Mouse (Mus musculus): ENCODE measurements at regions not wholly inside any gene's neighbourhood (a gene's known extent, or its start where the extent isn't known, plus 50 kb on each side); places are given as distances from the start of the nearest gene placed in this dataset.

DNA sequence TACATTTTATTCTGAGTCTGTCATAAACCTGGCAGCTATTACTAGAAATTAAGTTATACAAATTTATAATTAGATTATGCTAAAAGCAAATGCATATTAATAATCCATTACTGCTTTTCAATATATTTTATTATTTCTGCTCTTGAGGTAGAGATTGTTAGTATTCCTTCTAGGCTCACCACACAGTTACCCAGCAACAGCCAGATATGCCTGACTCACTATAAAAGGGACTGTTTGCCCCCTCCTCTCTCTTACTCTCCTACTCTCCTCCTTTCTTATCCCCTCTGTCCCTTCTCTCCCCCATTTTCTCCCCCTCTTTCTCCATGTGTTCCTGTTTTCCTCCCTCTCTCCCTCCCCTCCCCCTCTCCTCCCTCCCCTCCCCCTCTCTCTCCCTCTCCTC lies 98.7 kb downstream of the 4930505A04Rik start:
- DNase-seq (ENCODE audit: low spot score in 2 of 2), result no peak

DNA sequence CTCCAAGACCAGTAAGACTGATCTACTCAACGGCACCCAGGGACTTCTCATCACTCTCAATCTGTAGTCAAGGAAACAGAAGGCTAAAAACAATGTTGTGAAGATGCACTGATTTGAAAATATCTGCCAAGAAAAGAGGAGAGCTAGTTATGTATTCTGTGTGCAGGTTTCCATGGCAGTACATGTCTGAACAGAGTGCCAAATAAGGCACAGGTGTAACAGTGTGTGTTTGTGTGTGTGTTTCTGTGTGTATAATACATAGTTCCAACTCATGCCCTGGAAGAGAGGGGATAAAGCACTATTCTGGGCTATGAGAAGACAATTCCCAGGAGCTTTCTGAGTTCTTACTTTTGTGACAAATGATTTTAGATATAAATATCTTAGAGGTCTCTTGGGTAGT lies 99.7 kb downstream of the 4930505A04Rik start:
- DNase-seq (ENCODE audit: low spot score in 2 of 2), result no peak

- DNase-seq (ENCODE audit: low spot score in 2 of 2), result no peak
Measured at GRCm38 (mm10) chr11:30369601-30370240, 101.7 kb upstream of the Sptbn1 start.

DNA sequence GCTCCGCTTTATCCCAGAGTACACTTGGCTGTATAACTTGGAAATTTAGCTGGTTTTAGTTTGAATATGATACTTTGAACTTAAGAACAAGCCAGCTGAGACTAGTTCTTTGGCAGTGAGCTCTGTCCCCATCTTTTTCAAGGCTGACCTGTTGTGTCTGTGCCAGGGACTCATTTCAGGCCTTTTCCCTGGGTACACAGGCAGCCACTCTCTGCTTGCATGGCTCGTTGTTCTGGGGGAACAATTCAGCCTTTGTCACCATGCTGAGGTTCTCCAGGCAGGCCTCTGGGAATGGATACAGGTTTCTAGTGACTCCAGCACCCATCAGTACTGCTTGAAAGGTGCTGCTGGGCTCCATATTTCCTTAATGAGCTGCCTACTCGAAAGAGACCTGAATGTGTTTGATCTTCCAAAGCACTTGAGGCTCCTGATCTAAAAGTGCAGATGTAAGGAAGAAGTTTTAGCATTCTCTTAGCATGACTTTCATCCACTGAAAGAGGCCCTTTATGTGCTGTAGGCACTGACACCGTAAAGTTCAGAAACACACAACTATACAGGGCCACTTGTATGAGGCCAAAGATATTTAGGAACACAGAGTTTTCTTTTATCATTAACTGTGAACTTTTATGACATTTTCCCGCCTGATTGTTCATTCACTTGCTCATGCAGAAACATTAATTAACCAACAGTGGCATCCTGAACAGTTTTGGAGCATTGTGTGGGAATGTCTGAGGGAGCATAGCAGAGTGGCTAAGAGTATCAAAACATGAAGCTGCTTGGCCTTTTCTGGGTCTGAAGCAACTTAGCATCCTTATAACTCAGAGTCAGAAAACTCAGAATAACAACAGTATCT lies 99.6 kb upstream of the Sptbn1 start:
- peak; percentile 14 to 16 for DNase-seq (ENCODE audit: low spot score in 2 of 2)

DNA sequence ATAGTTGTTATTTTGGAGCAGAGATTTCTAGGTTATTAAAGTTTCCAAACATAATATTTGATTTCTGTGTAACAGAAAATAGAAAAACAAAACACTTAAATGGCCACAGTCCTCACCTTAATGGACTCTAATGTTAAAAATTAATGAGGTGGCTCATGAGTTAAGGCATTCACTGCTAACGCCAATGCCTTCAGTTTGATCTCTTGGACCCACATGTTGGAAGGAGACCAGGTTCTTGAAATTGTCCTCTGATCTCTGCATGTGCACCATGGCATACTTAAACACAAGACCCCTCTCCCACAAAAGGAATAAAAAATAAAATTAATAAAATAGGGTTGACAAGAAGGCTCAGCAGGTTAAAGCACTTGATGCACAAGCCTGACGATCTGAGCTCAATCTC lies 98.5 kb upstream of the Sptbn1 start:
- DNase-seq (ENCODE audit: low spot score in 2 of 2), result no peak

DNA sequence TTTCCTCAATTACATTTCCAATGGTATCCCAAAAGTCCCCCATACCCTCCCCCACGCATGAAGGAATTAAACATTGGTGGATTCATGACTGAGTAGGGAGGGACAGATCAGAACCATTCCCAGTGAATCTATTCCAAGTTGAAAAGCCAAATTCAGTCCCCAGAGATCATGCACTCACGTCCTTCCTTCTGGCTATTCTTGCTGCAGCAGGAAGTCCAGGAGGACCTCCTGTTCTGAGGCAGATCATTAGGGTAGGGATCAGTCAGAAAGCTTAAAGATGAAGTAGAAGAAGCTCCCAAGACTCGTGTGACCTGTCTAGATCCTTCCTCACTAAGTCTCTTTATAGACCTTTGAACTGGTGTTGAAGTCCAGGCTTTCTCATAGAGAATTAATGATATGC lies 97.0 kb upstream of the Sptbn1 start:
- no peak for DNase-seq (ENCODE audit: low spot score in 2 of 2)

DNA sequence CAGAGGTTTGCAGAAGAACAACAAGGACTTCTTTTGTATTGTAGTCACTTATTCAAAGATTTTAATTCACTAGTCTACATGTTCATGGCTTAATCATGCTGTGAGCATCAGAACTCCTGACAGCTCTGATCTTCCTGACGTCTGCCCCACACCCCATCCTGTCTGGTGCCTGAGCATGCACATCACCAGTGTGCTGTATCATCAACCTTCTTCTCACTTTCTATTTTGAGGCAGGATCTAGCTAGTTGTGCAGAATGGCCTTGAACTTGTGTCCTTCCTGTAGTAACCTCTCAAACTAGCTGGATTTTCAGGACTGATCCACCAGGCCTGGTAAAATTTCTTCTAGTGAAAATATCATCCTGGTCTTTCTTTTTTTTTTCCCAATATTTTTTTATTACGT lies 96.6 kb upstream of the Sptbn1 start:
- no peak for DNase-seq (ENCODE audit: low spot score in 2 of 2)

- no peak for DNase-seq (ENCODE audit: low spot score in 2 of 2)
Measured at GRCm38 (mm10) chr11:30358196-30358595, 90.2 kb upstream of the Sptbn1 start.

DNA sequence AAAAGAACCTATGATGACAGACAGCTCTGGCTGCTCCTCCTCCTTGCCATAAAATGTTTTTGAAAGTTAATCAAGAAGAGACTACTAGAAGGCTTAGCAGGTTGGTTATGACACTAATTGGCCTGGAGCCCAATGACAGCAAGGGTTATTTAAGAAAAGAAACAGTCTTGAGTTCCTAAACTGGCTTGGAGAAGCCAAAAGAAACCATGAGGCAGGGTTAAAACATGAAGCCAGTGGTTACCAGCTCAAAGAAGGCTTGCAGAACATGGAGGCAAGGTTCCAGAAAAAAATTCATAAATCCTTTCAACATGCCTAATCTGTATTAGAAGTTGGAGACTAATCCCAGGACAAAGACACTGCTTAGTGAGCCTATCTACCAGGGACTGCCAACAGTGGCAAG lies 87.4 kb upstream of the Sptbn1 start:
- DNase-seq (ENCODE audit: low spot score in 2 of 2), result no peak

- DNase-seq (ENCODE audit: low spot score in 2 of 2), result no peak
Measured at GRCm38 (mm10) chr11:30326371-30326770, 58.4 kb upstream of the Sptbn1 start.

Data from left cerebral cortex, adult 18-20 months (tissue).